Mouse (Mus musculus) mouse trophoblast stem cell (cell line): ENCODE results near the gene Gm3752.
"Not testable (repeated sequence)": the region's sequence is repeated elsewhere in the genome, so short reads cannot be mapped to it uniquely, and the experiment has no call there.

Experiments used
- in situ Hi-C, 2 experiments: fragments of 300-500 bp; cut with MseI, MboI; formaldehyde crosslinking; loops; 2 replicates in 1 of 2; 3 replicates in 1 of 2; pipeline ENCODE4 v1.15.1; 2025

Gm3752 gene

DNA sequence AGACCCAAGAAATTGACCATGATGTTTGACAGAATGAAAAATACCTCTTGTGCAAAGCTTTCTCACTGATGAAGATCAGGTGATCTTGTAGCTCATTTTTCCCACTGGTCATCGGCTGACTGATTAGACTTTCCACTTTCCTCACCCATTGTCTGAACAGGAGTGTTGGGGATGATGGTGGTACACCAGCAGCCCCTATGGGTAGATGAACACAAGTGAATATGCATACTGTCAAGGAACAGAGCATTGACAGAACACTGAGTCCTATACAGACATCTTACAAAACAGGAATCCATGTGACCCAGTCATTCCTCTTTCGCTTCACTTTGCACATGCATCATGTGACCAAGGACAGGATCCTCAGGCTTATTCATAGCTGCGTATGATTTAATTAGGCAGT, at the start of gene Gm3752:
Gm3752 (minus strand) TSS at position 101 of the 400 bp plus-strand sequence.
- in situ Hi-C loops = not testable (repeated sequence)

DNA sequence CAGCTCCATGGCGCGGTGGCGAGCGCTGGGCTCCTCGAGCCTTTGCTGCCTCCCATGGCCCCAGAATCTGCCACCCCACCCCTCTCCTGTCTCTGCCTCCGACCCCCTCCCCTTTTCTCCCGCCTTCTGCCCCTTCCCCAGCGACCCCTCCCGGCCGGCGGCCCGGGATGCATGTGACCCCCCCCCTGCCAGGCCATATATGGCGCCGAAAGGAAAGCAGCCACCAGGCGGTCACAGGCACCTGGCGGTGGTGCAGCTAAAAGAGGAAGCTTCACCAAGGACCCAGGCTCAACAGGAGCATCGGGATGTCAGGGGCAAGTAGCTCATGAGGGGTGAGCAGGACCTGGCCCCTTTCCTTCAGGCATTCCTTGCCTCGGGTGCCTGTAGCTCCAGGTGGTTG, 5.2 kb upstream of the Gm3752 start:
- in situ Hi-C loops = not testable (repeated sequence)

DNA sequence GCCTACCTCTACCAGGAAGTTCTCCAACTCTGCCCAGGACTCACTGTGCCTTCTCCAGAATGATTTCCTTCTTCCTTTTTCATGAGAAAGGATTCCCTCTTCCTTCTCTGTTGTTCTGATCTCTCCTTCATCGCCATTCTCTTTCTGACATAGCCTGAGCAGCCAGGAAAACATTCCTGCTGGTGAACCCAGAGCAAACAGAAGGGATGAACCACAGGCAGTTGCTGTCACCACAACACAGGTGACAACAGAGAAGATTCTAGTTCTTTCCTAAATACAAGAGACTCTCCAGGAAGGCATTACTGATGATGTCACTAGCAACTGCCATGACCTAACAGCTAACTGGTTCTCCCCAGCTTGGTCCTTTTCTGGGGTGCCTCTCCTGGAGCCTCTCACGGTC, 32.7 kb downstream of the Gm3752 start, which contains the start of gene Gm3755:
Gm3755 (minus strand) TSS at position 101 of the 400 bp plus-strand sequence.
- in situ Hi-C loops = not testable (repeated sequence)

DNA sequence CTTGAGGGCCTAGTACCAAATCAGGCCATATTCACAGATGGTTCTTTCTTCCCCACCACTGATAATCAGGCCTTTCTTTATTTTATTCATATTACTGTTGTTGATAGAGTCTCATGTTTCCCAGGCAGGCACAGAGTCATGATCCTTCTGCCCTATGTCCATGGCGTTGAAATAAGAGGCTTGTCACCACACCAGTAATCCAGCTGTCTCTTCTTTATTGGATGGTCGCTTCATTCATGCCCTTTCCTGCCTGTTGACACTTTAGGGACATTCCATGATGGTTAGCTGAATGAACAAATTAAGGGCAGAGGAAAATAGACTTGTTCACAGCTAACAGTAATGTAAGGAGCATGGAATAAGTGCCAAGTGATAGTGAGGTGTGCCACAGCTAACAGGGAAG, 61.1 kb downstream of the Gm3752 start:
- in situ Hi-C loops = not testable (repeated sequence)
